26 mouse cellular contexts compared by ENCODE assay signal in genomic region chr9:85951777-85952176, GRCm38 (mm10).
"Had no signal": no experiment of that assay in that cellular context is flagged by ENCODE, and none has a peak within 500 bp of the region (broad histone marks: within the 10 kb centered on the region; RNA-seq: fewer than 3 reads in every experiment).

No protein-coding gene starts in this region.

- H3K27ac ChIP-seq: embryonic facial prominence, embryonic 10.5 days; embryonic facial prominence, embryonic 12.5 days; embryonic facial prominence, embryonic 13.5 days; embryonic facial prominence, embryonic 15.5 days; forebrain, embryonic 10.5 days; forebrain, embryonic 12.5 days; forebrain, embryonic 13.5 days; forebrain, embryonic 15.5 days; gastrocnemius, adult 2 months; heart, adult 2 months had no signal

- H3K36me3 ChIP-seq: embryonic facial prominence, embryonic 10.5 days; embryonic facial prominence, embryonic 12.5 days; embryonic facial prominence, embryonic 13.5 days; embryonic facial prominence, embryonic 15.5 days; forebrain, embryonic 10.5 days; forebrain, embryonic 12.5 days; forebrain, embryonic 15.5 days had no signal

- H3K9me3 ChIP-seq: embryonic facial prominence, embryonic 10.5 days; embryonic facial prominence, embryonic 12.5 days; embryonic facial prominence, embryonic 13.5 days; embryonic facial prominence, embryonic 15.5 days; forebrain, embryonic 10.5 days; forebrain, embryonic 12.5 days; forebrain, embryonic 13.5 days; forebrain, embryonic 15.5 days had no signal

- H3K27me3 ChIP-seq: embryonic facial prominence, embryonic 12.5 days; embryonic facial prominence, embryonic 13.5 days; embryonic facial prominence, embryonic 15.5 days; forebrain, embryonic 12.5 days; forebrain, embryonic 13.5 days; forebrain, embryonic 15.5 days had no signal

- H3K4me3 ChIP-seq: embryonic facial prominence, embryonic 10.5 days; embryonic facial prominence, embryonic 12.5 days; embryonic facial prominence, embryonic 13.5 days; embryonic facial prominence, embryonic 15.5 days; erythroblast, embryonic 14.5 days; forebrain, embryonic 10.5 days; forebrain, embryonic 12.5 days; forebrain, embryonic 13.5 days; forebrain, embryonic 15.5 days; gastrocnemius, adult 2 months; heart, adult 2 months had no signal

- H3K4me1 ChIP-seq: embryonic facial prominence, embryonic 10.5 days; embryonic facial prominence, embryonic 12.5 days; embryonic facial prominence, embryonic 15.5 days; forebrain, embryonic 12.5 days; forebrain, embryonic 13.5 days had no signal

- H3K4me2 ChIP-seq: embryonic facial prominence, embryonic 12.5 days; embryonic facial prominence, embryonic 13.5 days; embryonic facial prominence, embryonic 15.5 days; forebrain, embryonic 12.5 days; forebrain, embryonic 13.5 days; forebrain, embryonic 15.5 days had no signal

- ATAC-seq: forebrain, embryonic 13.5 days; forebrain, embryonic 14.5 days; forebrain, embryonic 15.5 days; forebrain, embryonic 16.5 days; forebrain, postnatal 0 days had no signal

- H3K9ac ChIP-seq: embryonic facial prominence, embryonic 12.5 days; embryonic facial prominence, embryonic 13.5 days; embryonic facial prominence, embryonic 15.5 days; forebrain, embryonic 12.5 days; forebrain, embryonic 13.5 days; forebrain, embryonic 15.5 days; forebrain, postnatal 0 days had no signal

- DNase-seq: cerebellum, adult 9-11 months; cerebellum, postnatal 10 days; cerebellum, postnatal 14 days; cerebellum, postnatal 25 days; cerebellum, postnatal 36 days; embryo, embryonic 11 days; forebrain, postnatal 0 days; gastrocnemius, adult 2 months; gastrocnemius, postnatal 10 days; gastrocnemius, postnatal 14 days; gastrocnemius, postnatal 25 days; gastrocnemius, postnatal 36 days; heart, adult 11 months; heart, adult 18-20 months; heart, adult 2 months had no signal
